Mouse (Mus musculus): ENCODE measurements at regions not wholly inside any gene's neighbourhood (a gene's known extent, or its start where the extent isn't known, plus 50 kb on each side); places are given as distances from the start of the nearest gene placed in this dataset.

GRCm38 (mm10) chr1:193734014-193734763 is 364.1 kb upstream of the Camk1g start:
- Histone ChIP-seq H3K4me1 (replicated peaks; ENCODE audit: control insufficient read depth, insufficient read depth, low read length) (no peaks in the 10 kb centered on the region), H3K36me3 (ENCODE audit: control insufficient read depth, insufficient read depth, low read length) (no peaks in the 10 kb centered on the region), H3K27ac (ENCODE audit: low read depth, low read length) (no peak overlapping the region), H3K9ac (ENCODE audit: low read depth, low read length) (no peak overlapping the region), H3K27me3 (replicated peaks; ENCODE audit: control insufficient read depth, insufficient read depth, low read length) (no peaks in the 10 kb centered on the region), H3K4me2 (no peak overlapping the region), H3K4me3 (ENCODE audit: low read depth, low read length) (no peak overlapping the region), H3K9me3 (ENCODE audit: control insufficient read depth, low read length) (no peaks in the 10 kb centered on the region)
- 68% methylated on average over 4 of the region's 4 CpGs for WGBS
- DNase-seq (ENCODE audit: low spot score) (no peak), ATAC-seq (replicated peaks; ENCODE audit: low FRiP score) (no peak)

- no peak overlapping the region for H3K4me3 ChIP-seq (ENCODE audit: low read depth, low read length)
- no peak overlapping the region for H3K27ac ChIP-seq (ENCODE audit: low read depth, low read length)
- no peaks in the 10 kb centered on the region for H3K36me3 ChIP-seq (ENCODE audit: control insufficient read depth, insufficient read depth, low read length)
- no peaks in the 10 kb centered on the region for H3K27me3 ChIP-seq (replicated peaks; ENCODE audit: control insufficient read depth, insufficient read depth, low read length)
- H3K9ac ChIP-seq (ENCODE audit: low read depth, low read length): no peak overlapping the region
- H3K9me3 ChIP-seq (ENCODE audit: control insufficient read depth, low read length): no peaks in the 10 kb centered on the region
- WGBS: 15% methylated on average over 5 of the region's 5 CpGs
- no peak overlapping the region for H3K4me2 ChIP-seq
- H3K4me1 ChIP-seq (replicated peaks; ENCODE audit: control insufficient read depth, insufficient read depth, low read length): no peaks in the 10 kb centered on the region
- DNase-seq (ENCODE audit: low spot score) (no peak), ATAC-seq (replicated peaks; ENCODE audit: low FRiP score) (no peak)
Measured at GRCm38 (mm10) chr1:193733402-193733801, 363.3 kb upstream of the Camk1g start.

GRCm38 (mm10) chr1:193732113-193732512 is 362.0 kb upstream of the Camk1g start:
- Histone ChIP-seq H3K27me3 (replicated peaks; ENCODE audit: control insufficient read depth, insufficient read depth, low read length) (no peaks in the 10 kb centered on the region), H3K4me2 (no peak overlapping the region), H3K4me3 (ENCODE audit: low read depth, low read length) (no peak overlapping the region), H3K9ac (ENCODE audit: low read depth, low read length) (no peak overlapping the region), H3K27ac (ENCODE audit: low read depth, low read length) (no peak overlapping the region), H3K4me1 (replicated peaks; ENCODE audit: control insufficient read depth, insufficient read depth, low read length) (no peaks in the 10 kb centered on the region), H3K9me3 (ENCODE audit: control insufficient read depth, low read length) (no peaks in the 10 kb centered on the region), H3K36me3 (ENCODE audit: control insufficient read depth, insufficient read depth, low read length) (no peaks in the 10 kb centered on the region)
- no peak for ATAC-seq (replicated peaks; ENCODE audit: low FRiP score)
- 18% methylated on average over 1 of the region's 1 CpGs for WGBS
- no peak for DNase-seq (ENCODE audit: low spot score)

DNA sequence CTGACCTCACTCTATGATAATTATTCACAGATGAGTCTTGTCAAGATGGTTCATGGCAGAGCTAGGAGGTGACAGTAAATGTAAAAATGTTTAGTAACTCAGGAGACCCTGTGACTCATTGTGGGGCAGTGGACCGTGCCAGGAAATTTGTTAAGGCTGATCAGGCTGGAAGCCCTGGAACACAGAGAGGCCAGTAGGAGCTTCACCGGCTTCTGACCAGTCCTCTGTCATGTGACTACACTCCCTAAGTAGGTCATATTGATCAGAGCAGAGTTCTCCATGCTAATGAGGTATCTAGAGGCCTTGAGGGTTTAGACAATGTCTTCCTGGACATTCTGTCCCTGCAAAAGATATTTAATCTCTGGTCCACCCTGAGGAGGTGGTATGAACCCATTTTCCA is 351.8 kb upstream of the Camk1g start:
- H3K9me3 ChIP-seq (ENCODE audit: control insufficient read depth, low read length): no peaks in the 10 kb centered on the region
- H3K27ac ChIP-seq (ENCODE audit: low read depth, low read length): no peak overlapping the region
- H3K4me3 ChIP-seq (ENCODE audit: low read depth, low read length): no peak overlapping the region
- 82% methylated on average over 2 of the region's 2 CpGs for WGBS
- H3K27me3 ChIP-seq (replicated peaks; ENCODE audit: control insufficient read depth, insufficient read depth, low read length): no peaks in the 10 kb centered on the region
- no peaks in the 10 kb centered on the region for H3K4me1 ChIP-seq (replicated peaks; ENCODE audit: control insufficient read depth, insufficient read depth, low read length)
- no peaks in the 10 kb centered on the region for H3K36me3 ChIP-seq (ENCODE audit: control insufficient read depth, insufficient read depth, low read length)
- H3K9ac ChIP-seq (ENCODE audit: low read depth, low read length): no peak overlapping the region
- ATAC-seq (replicated peaks; ENCODE audit: low FRiP score): no peak; the same call in 1 of the 2 replicates
- no peak for DNase-seq (ENCODE audit: low spot score)
- no peak overlapping the region for H3K4me2 ChIP-seq

- no peak for ATAC-seq (replicated peaks; ENCODE audit: low FRiP score)
- no peaks in the 10 kb centered on the region for H3K36me3 ChIP-seq (ENCODE audit: control insufficient read depth, insufficient read depth, low read length)
- no peak for DNase-seq (ENCODE audit: low spot score)
- no peaks in the 10 kb centered on the region for H3K4me1 ChIP-seq (replicated peaks; ENCODE audit: control insufficient read depth, insufficient read depth, low read length)
- H3K4me2 ChIP-seq: no peak overlapping the region
- no peaks in the 10 kb centered on the region for H3K9me3 ChIP-seq (ENCODE audit: control insufficient read depth, low read length)
- H3K27me3 ChIP-seq (replicated peaks; ENCODE audit: control insufficient read depth, insufficient read depth, low read length): no peaks in the 10 kb centered on the region
- no peak overlapping the region for H3K27ac ChIP-seq (ENCODE audit: low read depth, low read length)
- H3K4me3 ChIP-seq (ENCODE audit: low read depth, low read length): no peak overlapping the region
- H3K9ac ChIP-seq (ENCODE audit: low read depth, low read length): no peak overlapping the region
- 74% methylated on average over 8 of the region's 8 CpGs for WGBS
Measured at GRCm38 (mm10) chr1:193720420-193720851, 350.3 kb upstream of the Camk1g start.

DNA sequence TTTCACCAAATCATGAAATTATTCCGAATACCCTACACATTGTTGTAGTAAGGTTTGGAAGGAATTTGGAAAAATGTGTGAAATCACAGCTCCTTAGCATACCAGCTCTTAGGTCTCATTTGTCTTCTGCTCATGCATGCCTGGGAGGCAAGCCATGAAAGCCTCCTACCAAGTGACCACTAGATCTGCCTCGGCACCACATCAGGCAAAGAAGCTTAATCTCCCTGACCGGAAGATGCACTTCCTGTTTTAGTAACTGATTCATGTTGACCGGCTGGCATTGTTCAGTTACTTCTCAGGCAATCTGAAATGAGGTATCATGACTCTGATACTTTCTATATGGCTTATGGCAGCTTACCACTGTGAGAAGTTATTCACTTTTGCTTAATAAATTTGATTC is 345.2 kb upstream of the Camk1g start:
- WGBS: 35% methylated on average over 4 of the region's 4 CpGs
- Histone ChIP-seq H3K4me2 (no peak overlapping the region), H3K36me3 (ENCODE audit: control insufficient read depth, insufficient read depth, low read length) (no peaks in the 10 kb centered on the region), H3K27me3 (replicated peaks; ENCODE audit: control insufficient read depth, insufficient read depth, low read length) (no peaks in the 10 kb centered on the region), H3K27ac (ENCODE audit: low read depth, low read length) (no peak overlapping the region), H3K4me3 (ENCODE audit: low read depth, low read length) (no peak overlapping the region), H3K9me3 (ENCODE audit: control insufficient read depth, low read length) (no peaks in the 10 kb centered on the region), H3K9ac (ENCODE audit: low read depth, low read length) (no peak overlapping the region), H3K4me1 (replicated peaks; ENCODE audit: control insufficient read depth, insufficient read depth, low read length) (no peaks in the 10 kb centered on the region)
- DNase-seq (ENCODE audit: low spot score) (no peak), ATAC-seq (replicated peaks; ENCODE audit: low FRiP score) (no peak)

GRCm38 (mm10) chr1:193714631-193715030 is 344.5 kb upstream of the Camk1g start:
- H3K9me3 ChIP-seq (ENCODE audit: control insufficient read depth, low read length): no peaks in the 10 kb centered on the region
- no peak overlapping the region for H3K4me3 ChIP-seq (ENCODE audit: low read depth, low read length)
- H3K4me1 ChIP-seq (replicated peaks; ENCODE audit: control insufficient read depth, insufficient read depth, low read length): no peaks in the 10 kb centered on the region
- no peak overlapping the region for H3K4me2 ChIP-seq
- no peak overlapping the region for H3K27ac ChIP-seq (ENCODE audit: low read depth, low read length)
- no peak for ATAC-seq (replicated peaks; ENCODE audit: low FRiP score)
- H3K9ac ChIP-seq (ENCODE audit: low read depth, low read length): no peak overlapping the region
- WGBS: 74% methylated on average over 2 of the region's 2 CpGs
- no peaks in the 10 kb centered on the region for H3K36me3 ChIP-seq (ENCODE audit: control insufficient read depth, insufficient read depth, low read length)
- DNase-seq (ENCODE audit: low spot score): no peak
- H3K27me3 ChIP-seq (replicated peaks; ENCODE audit: control insufficient read depth, insufficient read depth, low read length): no peaks in the 10 kb centered on the region

DNA sequence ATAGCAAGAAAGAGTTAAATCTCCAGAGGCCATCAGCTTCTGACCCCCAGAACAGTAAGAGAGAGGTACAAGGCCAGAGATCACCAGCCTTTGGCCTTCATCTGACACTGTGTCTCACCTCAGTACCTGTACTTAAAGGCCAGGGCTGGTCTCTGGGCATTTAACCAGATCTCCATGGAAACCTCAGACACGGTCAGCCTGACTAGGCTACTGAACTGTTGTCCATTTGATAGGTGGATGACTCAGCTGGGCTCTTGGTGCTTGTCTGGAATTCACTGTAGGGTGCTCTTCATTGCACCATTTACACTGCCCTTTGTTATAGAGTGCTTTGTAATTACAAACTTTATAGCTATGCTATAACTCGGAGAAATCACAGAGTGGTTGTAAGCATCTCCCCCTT is 335.1 kb upstream of the Camk1g start:
- no peak for DNase-seq (ENCODE audit: low spot score)
- ATAC-seq (replicated peaks; ENCODE audit: low FRiP score): no peak
- H3K9ac ChIP-seq (ENCODE audit: low read depth, low read length): no peak overlapping the region
- H3K27ac ChIP-seq (ENCODE audit: low read depth, low read length): no peak overlapping the region
- WGBS: 63% methylated on average over 2 of the region's 2 CpGs
- no peak overlapping the region for H3K4me3 ChIP-seq (ENCODE audit: low read depth, low read length)
- H3K27me3 ChIP-seq (replicated peaks; ENCODE audit: control insufficient read depth, insufficient read depth, low read length): no peaks in the 10 kb centered on the region
- H3K4me2 ChIP-seq: no peak overlapping the region
- H3K9me3 ChIP-seq (ENCODE audit: control insufficient read depth, low read length): no peaks in the 10 kb centered on the region
- no peaks in the 10 kb centered on the region for H3K36me3 ChIP-seq (ENCODE audit: control insufficient read depth, insufficient read depth, low read length)
- no peaks in the 10 kb centered on the region for H3K4me1 ChIP-seq (replicated peaks; ENCODE audit: control insufficient read depth, insufficient read depth, low read length)

- Histone ChIP-seq H3K36me3 (ENCODE audit: control insufficient read depth, insufficient read depth, low read length) (no peaks in the 10 kb centered on the region), H3K27me3 (replicated peaks; ENCODE audit: control insufficient read depth, insufficient read depth, low read length) (no peaks in the 10 kb centered on the region), H3K9me3 (ENCODE audit: control insufficient read depth, low read length) (no peaks in the 10 kb centered on the region), H3K4me2 (no peak overlapping the region), H3K4me1 (replicated peaks; ENCODE audit: control insufficient read depth, insufficient read depth, low read length) (no peaks in the 10 kb centered on the region), H3K4me3 (ENCODE audit: low read depth, low read length) (no peak overlapping the region), H3K9ac (ENCODE audit: low read depth, low read length) (no peak overlapping the region), H3K27ac (ENCODE audit: low read depth, low read length) (no peak overlapping the region)
- WGBS: 38% methylated on average over 15 of the region's 15 CpGs
- ATAC-seq (replicated peaks; ENCODE audit: low FRiP score): no peak
- DNase-seq (ENCODE audit: low spot score): peak; percentile 35
Measured at GRCm38 (mm10) chr1:193702707-193703419, 332.8 kb upstream of the Camk1g start.

Measured in liver, embryonic 11.5 days (tissue).